Mouse (Mus musculus) stomach, embryonic 14.5 days (tissue): Measurements from ENCODE around the gene Sgsm2. TPM values are rescaled to one million over a fixed set of nuclear protein-coding genes. Genes with fewer than 3 reads are reported as not detected.

Source experiments
- ATAC-seq: fragments of 200-750 bp; cut with Nextera tagmentation; 2 replicates; pipeline ENCODE4 v1.8.0; 2017; ENCODE audit warnings: low read depth, moderate TSS enrichment; ENCODE audit not compliant: insufficient number of reproducible peaks, insufficient read depth, low FRiP score
- H3K27ac ChIP-seq: fragments of 300-500 bp; sonication (generic); 2 replicates; pipeline ENCODE4 v1.5.1; 2014; ENCODE audit warnings: mild to moderate bottlenecking, low read length, moderate library complexity, mixed read lengths
- H3K27me3 ChIP-seq: fragments of 300-500 bp; sonication (generic); 2 replicates; pipeline ENCODE4 v1.6.1; 2014; ENCODE audit warnings: low read length, control low read depth, mixed read lengths; ENCODE audit not compliant: control insufficient read depth, insufficient read depth
- H3K36me3 ChIP-seq: fragments of 300-500 bp; sonication (generic); 2 replicates; pipeline ENCODE4 v1.6.1; 2014; ENCODE audit warnings: mild to moderate bottlenecking, control low read depth, low read length, moderate library complexity, mixed read lengths; ENCODE audit not compliant: control insufficient read depth, insufficient read depth
- H3K4me1 ChIP-seq: fragments of 300-500 bp; sonication (generic); 2 replicates; pipeline ENCODE4 v1.6.1; 2014; ENCODE audit warnings: low read length, control low read depth, mixed read lengths; ENCODE audit not compliant: control insufficient read depth, insufficient read depth
- H3K4me2 ChIP-seq: fragments of 300-500 bp; sonication (generic); replicated peaks from 2 replicates; pipeline ENCODE4 v1.6.1; 2014; ENCODE audit warnings: low read depth, low read length, control low read depth
- H3K4me3 ChIP-seq: fragments of 300-500 bp; sonication (generic); 2 replicates; pipeline ENCODE4 v1.5.1; 2014; ENCODE audit warnings: low read depth, low read length, control low read depth
- H3K9ac ChIP-seq: fragments of 300-500 bp; sonication (generic); replicated peaks from 2 replicates; pipeline ENCODE4 v1.6.1; 2014; ENCODE audit warnings: low read depth, mild to moderate bottlenecking, control low read depth, low read length, moderate library complexity, mixed read lengths
- H3K9me3 ChIP-seq: fragments of 300-500 bp; sonication (generic); 2 replicates; pipeline ENCODE4 v1.6.1; 2016; ENCODE audit warnings: low read depth, low read length, control low read depth; ENCODE audit not compliant: control insufficient read depth
- WGBS: fragments of 180-500 bp; shearing (Covaris S2); extraction: QIAGEN DNeasy Blood & Tissue Kit; methylation state at CpG from one replicate; pipeline ENCODE4 v1.1.7; 2014; 5-methylcytosine and 5-hydroxymethylcytosine counted together
- polyA plus RNA-seq: library from polyadenylated mRNA; unstranded; fragments of >200 nt; fragmentation: Nextera tagmentation; extraction: Ambion mirVana; gene quantifications from 2 replicates; pipeline ENCODE4 v1.2.1, GENCODE M21; 2014

The Sgsm2 gene
- polyA plus RNA-seq, 1 experiment from 2014 or later = 6.9 TPM

DNA sequence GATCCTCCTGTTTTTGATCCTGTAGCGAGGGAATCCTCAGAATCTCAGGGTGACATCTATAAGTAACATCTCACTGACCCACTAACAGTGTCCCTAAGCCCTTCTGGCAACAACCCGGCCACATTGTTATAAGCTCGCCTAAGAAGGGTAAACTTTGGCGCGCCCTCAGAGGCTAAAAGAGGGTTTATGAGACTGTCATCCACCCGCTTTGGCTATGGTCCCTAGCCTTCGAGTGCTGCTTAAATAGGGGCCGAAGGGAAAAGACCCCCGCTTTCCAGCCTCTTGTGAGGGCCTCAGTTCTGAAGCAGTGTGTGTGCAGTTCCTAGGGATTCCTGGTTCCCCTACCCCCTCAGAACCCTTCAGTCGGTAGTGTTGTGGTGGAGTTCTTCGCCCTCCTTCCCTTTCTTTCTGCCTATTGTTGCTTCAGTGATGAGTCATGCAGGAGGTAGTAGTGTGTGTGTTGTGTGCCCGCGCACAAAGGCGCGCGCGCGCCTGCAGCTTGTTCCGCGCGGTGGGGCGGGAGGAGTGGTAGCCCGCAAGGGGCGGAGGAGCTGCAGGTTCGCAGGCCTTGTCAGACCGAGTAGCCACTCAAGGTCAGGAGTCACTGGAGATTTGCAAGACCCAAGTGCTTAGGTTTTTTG, 64.2 kb downstream of the Sgsm2 start:
- no peak for ATAC-seq
- WGBS = 1% methylated on average over 26 of the region's 26 CpGs
- Histone ChIP-seq H3K4me1 (peaks cover 28% of the 10 kb centered on the region), H3K27me3 (no peaks in the 10 kb centered on the region), H3K4me3 (peak overlapping the region; percentile 96), H3K36me3 (no peaks in the 10 kb centered on the region), H3K9me3 (no peaks in the 10 kb centered on the region), H3K4me2 (peak overlapping the region; percentile 93), H3K9ac (peak overlapping the region; percentile 46), H3K27ac (peak overlapping the region; percentile 98)

DNA sequence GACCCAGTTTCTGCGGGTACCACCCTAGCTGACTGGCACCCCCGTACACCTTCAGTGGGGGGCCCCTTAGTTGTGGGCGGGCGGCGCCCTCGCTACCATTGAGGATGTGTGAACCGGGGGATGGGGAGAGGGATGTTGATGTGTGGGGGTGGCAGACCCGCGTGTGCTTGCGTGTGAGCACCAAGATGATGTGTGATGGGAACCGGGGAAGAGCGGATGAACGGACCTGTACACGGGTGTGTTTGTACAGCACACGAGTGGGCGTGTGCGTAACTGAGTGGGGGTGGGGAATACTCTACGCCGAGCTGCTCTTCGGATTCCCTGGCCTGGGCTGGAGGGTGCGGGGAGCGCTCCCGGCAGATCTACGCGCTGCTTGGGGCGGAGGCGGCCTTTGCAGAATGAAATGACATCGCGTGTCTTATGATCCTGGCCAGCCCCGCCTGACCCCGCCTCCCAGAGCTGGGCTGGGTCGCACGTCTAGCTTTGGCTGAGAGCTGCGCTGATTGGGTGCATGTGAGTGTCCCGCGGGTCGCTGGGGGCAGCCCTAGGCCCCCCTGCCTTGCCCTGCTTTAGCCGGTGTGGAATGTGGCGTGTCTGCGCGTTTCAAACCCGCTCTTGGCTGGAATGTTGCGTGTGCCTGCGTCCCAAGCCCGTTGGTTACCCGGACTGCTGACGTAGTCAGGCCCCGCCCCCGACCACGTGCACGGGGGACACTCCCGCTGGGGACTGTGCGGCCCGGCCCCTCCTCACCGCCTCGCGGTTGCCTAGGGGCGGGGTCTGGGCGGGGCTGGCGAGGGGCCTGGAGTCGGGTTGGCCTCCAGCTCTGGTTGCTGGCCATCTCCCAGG, 65.0 kb downstream of the Sgsm2 start:
- under 1% methylated on average over 61 of the region's 61 CpGs for WGBS
- peak; percentile 84 for ATAC-seq
- no peaks in the 10 kb centered on the region for H3K27me3 ChIP-seq
- peak overlapping the region; percentile 96 for H3K4me3 ChIP-seq
- no peaks in the 10 kb centered on the region for H3K36me3 ChIP-seq
- no peaks in the 10 kb centered on the region for H3K9me3 ChIP-seq
- H3K27ac ChIP-seq = peak overlapping the region; percentile 98
- peak overlapping the region; percentile 93 for H3K4me2 ChIP-seq
- peaks cover 24% of the 10 kb centered on the region for H3K4me1 ChIP-seq
- H3K9ac ChIP-seq = peak overlapping the region; percentile 80

GRCm38 (mm10) chr11:74831191-74831605, 65.7 kb downstream of the Sgsm2 start:
- Histone ChIP-seq H3K4me3 (peak overlapping the region; percentile 96), H3K27me3 (no peaks in the 10 kb centered on the region), H3K27ac (peak overlapping the region; percentile 90), H3K36me3 (no peaks in the 10 kb centered on the region), H3K9me3 (no peaks in the 10 kb centered on the region), H3K9ac (peak overlapping the region; percentile 80), H3K4me1 (peaks cover 24% of the 10 kb centered on the region), H3K4me2 (peak overlapping the region; percentile 93)
- ATAC-seq = no peak
- 1% methylated on average over 35 of the region's 35 CpGs for WGBS

DNA sequence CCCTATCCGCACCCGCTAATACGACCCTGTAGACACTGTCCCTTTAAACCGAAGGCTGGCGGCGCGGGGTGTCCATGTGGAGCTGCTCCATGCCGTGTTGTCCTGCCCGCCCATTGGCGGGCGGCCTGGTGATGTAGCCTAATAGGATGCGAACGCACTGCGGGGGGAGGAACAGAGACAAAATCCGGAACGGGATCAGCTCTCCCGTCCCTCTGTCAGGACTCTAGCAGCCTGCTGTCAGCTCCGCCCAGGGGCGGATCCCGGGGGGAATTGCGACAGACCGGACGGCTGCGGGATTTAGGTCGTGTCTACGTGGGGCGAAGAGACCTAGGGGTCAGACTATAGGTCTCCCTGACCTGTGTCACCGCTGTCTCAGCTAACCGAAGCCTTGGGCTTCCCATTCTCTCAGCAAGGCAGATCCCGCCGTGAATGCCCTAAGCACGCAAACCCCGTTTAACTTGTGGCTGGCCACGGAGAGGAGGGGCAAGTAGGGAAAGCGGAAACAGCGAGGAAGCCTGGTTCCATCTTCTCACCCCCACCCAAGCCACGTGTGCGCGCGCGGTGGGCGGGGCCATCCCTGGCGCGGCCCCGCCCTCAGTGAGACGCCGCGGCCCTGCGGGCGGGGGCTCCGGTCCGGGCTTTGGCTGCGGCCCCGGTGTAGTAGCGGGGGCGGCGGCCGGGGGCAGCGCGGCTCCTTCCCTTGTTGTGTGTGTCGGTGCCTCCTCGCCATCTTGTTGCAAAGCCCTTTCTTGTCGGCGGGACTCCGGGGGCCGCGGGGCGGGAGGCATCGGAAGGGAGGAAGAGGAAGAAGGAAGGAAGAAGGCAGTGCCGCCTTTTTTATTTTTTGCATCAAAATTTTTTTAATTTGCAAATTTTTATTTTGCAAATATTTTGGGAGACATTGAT, 66.4 kb downstream of the Sgsm2 start, which contains the start of gene Mnt:
Mnt (plus strand) TSS at position 665 of the 906 bp plus-strand sequence.
- ATAC-seq = peak; percentile 86
- WGBS = under 1% methylated on average over 70 of the region's 70 CpGs
- Histone ChIP-seq H3K4me1 (peaks cover 24% of the 10 kb centered on the region), H3K9ac (peak within 1 kb of the TSS; percentile 80), H3K27me3 (no peaks in the 10 kb centered on the region), H3K4me2 (peak within 1 kb of the TSS; percentile 93), H3K36me3 (no peaks in the 10 kb centered on the region), H3K27ac (peak within 1 kb of the TSS; percentile 90), H3K4me3 (peak within 1 kb of the TSS; percentile 96), H3K9me3 (no peaks in the 10 kb centered on the region)

DNA sequence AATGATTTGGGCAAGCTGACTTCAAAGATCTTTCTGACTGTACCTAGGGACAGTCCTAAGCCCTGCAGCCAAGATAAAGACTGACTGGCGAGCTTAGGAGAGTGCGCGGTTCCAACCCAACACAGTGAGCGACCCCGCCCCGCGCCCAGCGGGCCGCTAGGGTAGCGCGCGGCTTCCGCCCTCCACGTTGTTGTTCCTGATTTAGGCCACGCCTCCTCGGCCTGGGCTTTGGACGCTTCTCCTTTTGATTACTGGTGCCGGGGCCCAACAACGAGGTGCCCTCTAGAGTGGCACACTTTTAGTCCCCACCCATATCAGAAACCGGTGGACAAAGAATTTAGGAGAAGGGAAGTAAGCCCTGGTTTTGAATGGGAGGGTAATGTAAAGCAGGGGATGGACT, 67.0 kb downstream of the Sgsm2 start:
- WGBS = under 1% methylated on average over 20 of the region's 20 CpGs
- peak overlapping the region; percentile 81 for H3K27ac ChIP-seq
- H3K36me3 ChIP-seq = no peaks in the 10 kb centered on the region
- peak overlapping the region; percentile 96 for H3K4me3 ChIP-seq
- no peaks in the 10 kb centered on the region for H3K9me3 ChIP-seq
- H3K9ac ChIP-seq = peak overlapping the region; percentile 18; the same call in 1 of the 2 replicates
- H3K4me2 ChIP-seq = peak overlapping the region; percentile 93
- H3K4me1 ChIP-seq = peaks cover 24% of the 10 kb centered on the region
- H3K27me3 ChIP-seq = no peaks in the 10 kb centered on the region
- peak; percentile 40 for ATAC-seq

DNA sequence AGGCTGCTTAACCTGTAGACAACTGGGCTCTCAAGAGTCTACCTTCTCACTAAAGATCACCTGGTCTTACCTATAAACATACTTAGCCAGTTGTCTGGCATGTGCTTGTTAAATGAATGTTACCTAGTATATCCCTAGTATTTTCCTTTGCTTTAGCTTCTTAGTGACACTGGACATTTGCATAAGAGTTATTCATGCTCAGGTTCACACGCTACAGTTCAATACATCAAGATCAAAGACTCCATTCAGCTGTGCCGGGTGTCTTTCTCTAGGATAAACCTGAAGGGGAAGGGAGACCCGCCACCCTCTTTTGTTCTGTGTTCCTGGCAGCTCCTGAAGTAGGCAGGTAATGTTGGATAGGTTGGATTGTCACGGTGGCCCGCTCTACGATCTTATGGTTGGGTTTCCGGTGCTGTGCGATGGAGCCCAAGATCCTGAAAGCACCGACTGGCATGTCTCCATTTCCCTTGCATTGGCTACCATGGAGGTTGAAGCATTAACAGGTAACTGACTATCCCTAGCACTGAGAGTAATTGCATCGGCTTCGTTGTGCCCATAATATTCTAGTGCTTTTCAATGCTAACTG, 67.8 kb downstream of the Sgsm2 start:
- WGBS = 13% methylated on average over 11 of the region's 11 CpGs
- ATAC-seq = no peak
- H3K4me3 ChIP-seq = peak overlapping the region; percentile 96; the same call in 1 of the 2 replicates
- H3K36me3 ChIP-seq = no peaks in the 10 kb centered on the region
- no peak overlapping the region for H3K9ac ChIP-seq
- peak overlapping the region; percentile 93 for H3K4me2 ChIP-seq
- no peaks in the 10 kb centered on the region for H3K9me3 ChIP-seq
- H3K27me3 ChIP-seq = no peaks in the 10 kb centered on the region
- H3K4me1 ChIP-seq = peaks cover 24% of the 10 kb centered on the region
- H3K27ac ChIP-seq = no peak overlapping the region

- Histone ChIP-seq H3K4me2 (no peak overlapping the region), H3K27ac (no peak overlapping the region), H3K4me1 (peaks cover 20% of the 10 kb centered on the region), H3K4me3 (no peak overlapping the region), H3K36me3 (no peaks in the 10 kb centered on the region), H3K9me3 (no peaks in the 10 kb centered on the region), H3K27me3 (no peaks in the 10 kb centered on the region), H3K9ac (no peak overlapping the region)
- ATAC-seq = no peak
- 40% methylated on average over 2 of the region's 2 CpGs for WGBS
Measured at GRCm38 (mm10) chr11:74828404-74828931, 68.4 kb downstream of the Sgsm2 start.
